Mouse (Mus musculus): Measurements from ENCODE around the gene Smc6. TPM values are rescaled to one million over a fixed set of nuclear protein-coding genes. Genes with fewer than 3 reads are reported as not detected.

Gene Smc6
- total and polyA plus RNA-seq, 2 experiments from 2014 or later: 22.4 to 103 TPM

DNA sequence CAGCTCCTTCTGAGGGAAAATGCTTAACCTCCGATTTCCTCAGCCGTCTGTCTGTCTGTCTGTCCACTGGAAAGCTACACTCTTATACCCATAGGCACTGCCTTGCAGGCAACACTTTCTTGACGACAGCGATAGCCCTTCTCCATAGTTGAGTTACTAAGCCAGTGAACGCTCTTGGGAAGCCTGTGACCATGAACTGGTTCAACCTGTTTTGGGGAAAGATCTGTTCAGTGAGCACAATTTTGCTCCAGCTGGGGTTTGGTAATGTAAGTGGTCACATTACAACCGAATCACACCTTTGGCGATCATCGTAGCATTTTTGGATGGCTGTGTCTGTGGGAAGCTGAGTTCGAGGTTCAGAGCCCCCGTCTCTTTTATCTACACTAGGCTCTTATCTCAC is 42.6 kb upstream of the Smc6 start:
- no peak overlapping the region for H3K27ac ChIP-seq (ENCODE audit: low read depth, low read length)
- WGBS: 94% methylated on average over 10 of the region's 10 CpGs

DNA sequence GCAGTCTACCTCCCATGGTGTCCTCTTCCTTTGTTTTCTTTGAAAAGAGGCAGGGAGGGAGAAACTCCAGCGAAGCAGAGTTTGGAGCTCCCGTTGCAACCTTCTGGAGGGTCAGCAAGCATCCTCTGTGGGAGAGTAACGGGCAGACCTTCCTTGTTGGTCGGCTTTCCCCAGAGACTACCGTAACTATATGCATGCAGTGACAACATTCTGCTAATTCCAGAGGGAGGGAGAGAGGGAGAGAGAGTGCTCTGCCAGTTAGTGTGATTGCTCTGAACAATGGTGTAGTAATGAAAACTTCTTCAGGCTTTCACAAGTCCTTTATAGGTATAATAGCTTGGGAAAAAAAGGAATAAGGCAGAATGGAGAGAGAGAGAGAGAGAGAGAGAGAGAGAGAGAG is 41.0 kb upstream of the Smc6 start:
- H3K9ac ChIP-seq (replicated peaks; ENCODE audit: low read length, poor library complexity, severe bottlenecking): no peak overlapping the region
- DNase-seq (ENCODE audit: low spot score) (no peak), ATAC-seq (ENCODE audit: low FRiP score) (no peak)
- no peak overlapping the region for H3K4me2 ChIP-seq (ENCODE audit: low read depth, low read length, poor library complexity, severe bottlenecking)
- no peak overlapping the region for H3K27ac ChIP-seq (ENCODE audit: low read depth, low read length)
- no peak overlapping the region for H3K4me3 ChIP-seq (ENCODE audit: low read depth, low read length)
- H3K36me3 ChIP-seq (ENCODE audit: insufficient read depth, low read length): no peaks in the 10 kb centered on the region
- H3K4me1 ChIP-seq (ENCODE audit: insufficient read depth, low read length): no peaks in the 10 kb centered on the region
- no peaks in the 10 kb centered on the region for H3K9me3 ChIP-seq (ENCODE audit: low read length)
- TF ChIP-seq CTCF (IDR thresholded peaks at IDR 0.05): no peak
- 6% methylated on average over 5 of the region's 5 CpGs for WGBS
- H3K27me3 ChIP-seq (ENCODE audit: insufficient read depth, low read length): no peaks in the 10 kb centered on the region

More for the DNA sequence above, 42.6 kb upstream of the Smc6 start:
- Histone ChIP-seq H3K27me3 (ENCODE audit: insufficient read depth, low read length) (no peaks in the 10 kb centered on the region), H3K4me1 (ENCODE audit: insufficient read depth, low read length) (no peaks in the 10 kb centered on the region), H3K9me3 (ENCODE audit: low read length) (no peaks in the 10 kb centered on the region), H3K4me2 (ENCODE audit: low read depth, low read length, poor library complexity, severe bottlenecking) (no peak overlapping the region), H3K36me3 (ENCODE audit: insufficient read depth, low read length) (no peaks in the 10 kb centered on the region), H3K9ac (replicated peaks; ENCODE audit: low read length, poor library complexity, severe bottlenecking) (no peak overlapping the region), H3K4me3 (ENCODE audit: low read depth, low read length) (no peak overlapping the region)
- DNase-seq (ENCODE audit: low spot score): no peak
- no peak for ATAC-seq (ENCODE audit: low FRiP score)
- TF ChIP-seq CTCF (IDR thresholded peaks at IDR 0.05): no peak

DNA sequence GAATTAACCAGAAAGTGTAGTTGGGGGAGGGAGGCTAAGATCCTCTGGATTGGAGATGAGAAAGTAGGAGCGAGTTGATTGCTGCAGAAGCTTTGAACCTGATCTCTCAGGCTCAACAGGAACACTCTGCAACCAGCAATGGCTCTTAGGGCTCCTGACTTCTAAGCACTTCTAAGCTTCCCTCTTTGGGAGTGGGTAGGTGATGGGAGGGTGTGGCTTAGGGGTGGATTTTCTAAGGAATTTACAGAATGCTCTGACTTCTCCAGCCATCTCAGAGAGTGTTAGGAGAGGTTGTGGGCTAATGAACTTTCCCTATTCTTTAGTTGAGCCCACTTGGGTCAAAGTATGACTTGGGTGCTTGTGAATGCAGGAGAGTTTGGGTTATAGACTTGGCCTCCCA is 39.6 kb upstream of the Smc6 start:
- Histone ChIP-seq H3K4me2 (ENCODE audit: low read depth, low read length, poor library complexity, severe bottlenecking) (no peak overlapping the region), H3K9me3 (ENCODE audit: low read length) (no peaks in the 10 kb centered on the region), H3K4me3 (ENCODE audit: low read depth, low read length) (no peak overlapping the region), H3K27me3 (ENCODE audit: insufficient read depth, low read length) (no peaks in the 10 kb centered on the region), H3K36me3 (ENCODE audit: insufficient read depth, low read length) (no peaks in the 10 kb centered on the region), H3K9ac (replicated peaks; ENCODE audit: low read length, poor library complexity, severe bottlenecking) (no peak overlapping the region), H3K4me1 (ENCODE audit: insufficient read depth, low read length) (no peaks in the 10 kb centered on the region), H3K27ac (ENCODE audit: low read depth, low read length) (no peak overlapping the region)
- no peak for ATAC-seq (ENCODE audit: low FRiP score)
- 48% methylated on average over 1 of the region's 1 CpGs for WGBS
- no peak for TF ChIP-seq CTCF (IDR thresholded peaks at IDR 0.05)
- DNase-seq (ENCODE audit: low spot score): no peak

DNA sequence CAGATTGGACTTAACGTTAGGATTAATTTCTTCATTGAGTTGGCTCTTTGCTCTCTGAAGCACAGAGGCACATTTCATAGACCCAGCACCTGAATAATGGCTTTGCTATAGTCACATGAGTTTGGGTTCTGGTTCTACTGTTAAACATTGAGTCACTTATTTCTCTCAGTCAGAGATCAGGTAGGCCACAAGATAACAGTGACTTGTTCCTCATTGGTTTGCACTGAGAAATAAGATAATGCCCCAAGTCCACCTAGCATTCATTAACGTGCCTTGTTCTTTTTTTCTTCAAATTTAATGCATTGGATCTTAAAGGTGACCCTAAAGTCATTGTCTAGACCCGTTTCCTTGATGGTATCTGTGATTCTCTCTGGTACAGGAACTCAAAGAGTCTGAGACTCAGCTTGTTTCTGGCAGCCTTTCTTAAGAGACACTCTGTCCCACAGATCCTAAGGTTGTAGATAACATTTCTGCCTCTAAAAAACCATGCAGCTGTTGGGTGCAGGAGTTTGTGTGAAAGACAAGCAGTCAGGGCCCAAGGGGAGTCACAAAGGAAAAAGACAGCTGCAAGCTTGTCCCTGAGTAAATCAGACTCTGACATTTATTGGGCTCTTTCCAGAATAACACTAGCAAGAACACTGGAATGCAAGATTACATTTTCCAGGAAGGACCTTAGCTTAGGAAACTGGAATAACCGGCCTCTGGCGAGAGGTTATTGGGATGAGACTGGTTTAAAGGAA is 39.0 kb upstream of the Smc6 start:
- Histone ChIP-seq H3K4me3 (ENCODE audit: low read depth, low read length) (no peak overlapping the region), H3K27me3 (ENCODE audit: insufficient read depth, low read length) (no peaks in the 10 kb centered on the region), H3K4me1 (ENCODE audit: insufficient read depth, low read length) (no peaks in the 10 kb centered on the region), H3K4me2 (ENCODE audit: low read depth, low read length, poor library complexity, severe bottlenecking) (no peak overlapping the region), H3K9me3 (ENCODE audit: low read length) (no peaks in the 10 kb centered on the region), H3K27ac (ENCODE audit: low read depth, low read length) (no peak overlapping the region), H3K9ac (replicated peaks; ENCODE audit: low read length, poor library complexity, severe bottlenecking) (no peak overlapping the region), H3K36me3 (ENCODE audit: insufficient read depth, low read length) (no peaks in the 10 kb centered on the region)
- no peak for DNase-seq (ENCODE audit: low spot score)
- TF ChIP-seq CTCF (IDR thresholded peaks at IDR 0.05): no peak
- WGBS: 84% methylated on average over 5 of the region's 5 CpGs
- ATAC-seq (ENCODE audit: low FRiP score): no peak

DNA sequence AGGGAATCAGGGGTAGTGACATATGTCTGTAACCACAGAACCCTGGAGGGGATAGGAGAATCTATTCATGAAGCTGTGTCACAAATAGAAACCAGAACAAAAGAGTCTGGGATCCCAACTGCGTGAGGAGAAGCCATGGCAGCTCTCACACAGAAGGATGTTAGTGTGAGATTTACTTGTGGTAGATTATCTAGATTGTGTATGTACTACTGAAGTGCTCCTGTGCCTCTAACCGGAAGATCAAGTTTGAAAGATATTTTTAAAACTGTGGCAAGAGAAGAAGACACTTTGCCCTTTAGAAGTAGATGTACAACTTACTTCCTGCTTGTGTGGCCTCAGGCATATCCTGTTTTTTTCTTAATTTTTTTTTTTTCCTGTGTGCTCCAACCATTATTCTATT is 35.4 kb upstream of the Smc6 start:
- DNase-seq (ENCODE audit: low spot score) (no peak), ATAC-seq (ENCODE audit: low FRiP score) (no peak)
- Histone ChIP-seq H3K4me3 (ENCODE audit: low read depth, low read length) (no peak overlapping the region), H3K9ac (replicated peaks; ENCODE audit: low read length, poor library complexity, severe bottlenecking) (no peak overlapping the region), H3K4me1 (ENCODE audit: insufficient read depth, low read length) (no peaks in the 10 kb centered on the region), H3K4me2 (ENCODE audit: low read depth, low read length, poor library complexity, severe bottlenecking) (no peak overlapping the region), H3K27ac (ENCODE audit: low read depth, low read length) (no peak overlapping the region), H3K36me3 (ENCODE audit: insufficient read depth, low read length) (no peaks in the 10 kb centered on the region), H3K27me3 (ENCODE audit: insufficient read depth, low read length) (no peaks in the 10 kb centered on the region), H3K9me3 (ENCODE audit: low read length) (no peaks in the 10 kb centered on the region)
- WGBS: 79% methylated on average over 2 of the region's 2 CpGs
- no peak for TF ChIP-seq CTCF (IDR thresholded peaks at IDR 0.05)

DNA sequence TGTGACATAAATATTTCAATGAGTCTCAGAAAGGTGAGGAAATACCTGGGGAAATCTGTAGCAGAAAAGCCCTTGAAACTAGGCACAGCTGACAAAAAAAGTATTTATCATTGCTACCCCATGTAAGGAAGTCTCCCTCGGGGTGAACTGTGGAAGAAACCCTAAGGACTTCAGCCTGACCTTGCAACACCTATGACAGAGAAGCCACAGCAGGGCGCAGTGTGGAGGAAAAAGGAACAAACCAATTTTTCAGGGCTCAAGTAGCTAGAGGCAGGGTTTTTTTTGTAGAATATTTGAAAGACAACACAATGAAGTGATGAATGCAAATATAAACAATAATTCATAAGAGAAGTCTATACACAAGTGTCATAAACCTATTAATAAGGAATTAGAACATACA is 29.7 kb upstream of the Smc6 start:
- Histone ChIP-seq H3K4me2 (ENCODE audit: low read depth, low read length, poor library complexity, severe bottlenecking) (no peak overlapping the region), H3K9me3 (ENCODE audit: low read length) (no peaks in the 10 kb centered on the region), H3K9ac (replicated peaks; ENCODE audit: low read length, poor library complexity, severe bottlenecking) (no peak overlapping the region), H3K27ac (ENCODE audit: low read depth, low read length) (no peak overlapping the region), H3K27me3 (ENCODE audit: insufficient read depth, low read length) (no peaks in the 10 kb centered on the region), H3K36me3 (ENCODE audit: insufficient read depth, low read length) (no peaks in the 10 kb centered on the region), H3K4me3 (ENCODE audit: low read depth, low read length) (no peak overlapping the region), H3K4me1 (ENCODE audit: insufficient read depth, low read length) (no peaks in the 10 kb centered on the region)
- 77% methylated on average over 2 of the region's 2 CpGs for WGBS
- no peak for DNase-seq (ENCODE audit: low spot score)
- TF ChIP-seq CTCF (IDR thresholded peaks at IDR 0.05): no peak
- no peak for ATAC-seq (ENCODE audit: low FRiP score)
